Mouse (Mus musculus) forelimb bud, embryonic 11.5 days (tissue): ENCODE data around the gene Gm10750.
"Not testable (repeated sequence)": the region's sequence is repeated elsewhere in the genome, so short reads cannot be mapped to it uniquely, and the experiment has no call there.

ENCODE experiments used
- DNase-seq: peaks from one replicate; pipeline ENCODE4 v3.0.0-alpha.2; 2012; ENCODE audit warnings: low read depth, low spot score

The Gm10750 gene

DNA sequence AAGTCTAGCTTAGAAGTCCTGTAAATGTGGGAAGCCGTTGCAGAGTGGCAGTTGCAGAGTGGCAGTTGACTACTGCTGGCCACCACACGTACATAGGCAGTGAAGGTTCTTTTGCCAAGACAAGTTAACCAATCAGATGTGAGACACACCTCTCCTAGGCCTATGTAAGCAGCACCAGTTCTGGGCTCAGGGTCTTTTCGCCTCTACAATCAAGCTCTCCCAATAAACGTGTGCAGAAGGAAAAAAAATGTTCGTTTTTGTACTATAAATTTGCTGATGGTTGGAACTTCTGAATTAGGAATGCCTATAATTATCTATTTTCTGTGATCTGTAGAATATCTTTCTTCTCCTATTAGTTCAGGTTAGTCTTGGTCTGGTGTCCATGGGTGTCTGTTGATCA, at the start of gene Gm10750:
TSS of gene Gm10750 (minus strand) at position 101 of the 400 bp plus-strand sequence.
- not testable (repeated sequence) for DNase-seq

DNA sequence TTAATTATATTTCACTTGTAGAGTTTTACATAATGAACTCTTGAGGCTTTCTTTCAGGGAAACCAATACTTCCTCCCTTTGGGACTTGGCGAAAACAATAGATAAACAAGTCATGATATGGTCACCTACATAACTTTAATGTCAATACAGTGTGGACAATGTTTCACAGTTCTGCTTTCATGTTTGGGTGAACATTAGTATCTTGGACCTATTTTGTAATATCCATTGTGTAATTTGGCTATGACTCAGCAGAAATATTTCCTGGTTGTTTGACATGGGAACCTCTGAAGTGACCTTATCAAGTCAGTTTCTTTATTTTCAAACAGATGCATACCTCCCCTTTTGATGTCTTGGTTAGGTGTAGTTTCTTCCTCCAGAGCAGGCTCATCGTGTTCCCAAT, 12.2 kb downstream of the Gm10750 start:
- DNase-seq: no peak

DNA sequence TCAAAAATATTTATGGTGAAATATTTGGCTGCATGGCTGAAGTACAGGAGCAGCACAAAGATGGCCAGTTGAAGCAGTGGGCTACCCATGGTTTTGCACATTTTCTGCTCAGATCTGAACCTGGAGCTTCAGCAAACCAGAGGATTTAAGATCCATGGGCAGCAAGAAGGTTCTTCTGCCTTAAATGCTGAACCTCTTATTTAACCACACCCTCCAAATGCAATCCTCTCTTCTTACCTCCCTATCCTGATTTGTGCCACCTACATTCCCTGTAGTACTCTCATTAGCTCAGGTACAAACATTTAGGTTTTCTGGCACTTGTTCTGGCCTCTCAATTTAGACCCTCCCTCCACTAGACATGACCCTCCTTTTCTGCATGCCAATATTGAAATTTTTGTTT, 13.9 kb downstream of the Gm10750 start, which contains the start of gene Gm1330:
TSS of gene Gm1330 (minus strand) at position 101 of the 400 bp plus-strand sequence.
- no peak for DNase-seq

GRCm38 (mm10) chr2:148995133-148995532, 21.9 kb downstream of the Gm10750 start:
- no peak for DNase-seq
